Mouse (Mus musculus) gastrocnemius, postnatal 36 days (tissue): ENCODE results near the gene Iqch. TPM values are rescaled to one million over a fixed set of nuclear protein-coding genes. Genes with fewer than 3 reads are reported as not detected.

Experiments
- DNase-seq, 2 experiments: peaks; one replicate each; pipeline ENCODE4 v3.0.0; 2022
- intact Hi-C: fragments of 180-260 bp; cut with DNase I; formaldehyde crosslinking; loops from one replicate; pipeline ENCODE4 v1.15.1; 2025
- long read RNA-seq, 2 experiments: library from polyadenylated mRNA; stranded (forward); transcript quantifications; one replicate each; pipeline ENCODE4 v2.0.0; 2021
- total RNA-seq, 2 experiments: library from RNA; stranded (reverse); gene quantifications; 2 replicates each; pipeline ENCODE4 v1.2.3; 2021

Gene Iqch
- total RNA-seq, result not detected
- long read RNA-seq, experiment 1, result 0 reads
- long read RNA-seq, experiment 2, result 0 reads

GRCm38 (mm10) chr9:63602043-63602939, at the start of gene Iqch, which contains the start of gene Aagab:
Gene Iqch (minus strand): TSS chr9:63602493.
Gene Aagab (plus strand): TSS chr9:63602660.
- DNase-seq, result peak; percentile 91 to 94
- intact Hi-C loops, result no loop called here

- intact Hi-C loops, result loop anchor here (2.0 kb wide), 2 partner anchors 15 to 103 kb away; no protein-coding TSS in a partner anchor
- peak; percentile 68 to 69 for DNase-seq
These were observed 49.3 kb upstream of the Iqch start for GRCm38 (mm10) chr9:63651594-63651993.

GRCm38 (mm10) chr9:63650905-63651304, 48.6 kb upstream of the Iqch start:
- DNase-seq, result peak; percentile 72 to 77
- intact Hi-C loops, result loop anchor here (2.0 kb wide), 2 partner anchors 16 to 104 kb away; no protein-coding TSS in a partner anchor

GRCm38 (mm10) chr9:63649841-63650545, 47.7 kb upstream of the Iqch start:
- DNase-seq, result no peak
- intact Hi-C loops, result loop anchor here (2.0 to 5.0 kb wide), 3 partner anchors 17 to 192 kb away; no protein-coding TSS in a partner anchor

- intact Hi-C loops, result loop anchor here (5.0 kb wide), 1 partner anchor 194 kb away; no protein-coding TSS in a partner anchor
- DNase-seq, result no peak
These were observed 46.2 kb upstream of the Iqch start for GRCm38 (mm10) chr9:63648520-63648918.

GRCm38 (mm10) chr9:63647581-63648519, 45.6 kb upstream of the Iqch start:
- no peak for DNase-seq

GRCm38 (mm10) chr9:63645084-63645483, 42.8 kb upstream of the Iqch start:
- no peak for DNase-seq
- intact Hi-C loops, result loop anchor here (5.0 kb wide), 1 partner anchor 197 kb away; no protein-coding TSS in a partner anchor

More at GRCm38 (mm10) chr9:63647581-63648519, 45.6 kb upstream of the Iqch start:
- intact Hi-C loops, result loop anchor here (5.0 kb wide), 1 partner anchor 194 kb away; no protein-coding TSS in a partner anchor

- intact Hi-C loops, result no loop called here
- DNase-seq, result peak in 1 of 2 experiments; percentile 1
These were observed 41.7 kb upstream of the Iqch start for GRCm38 (mm10) chr9:63644011-63644410.

GRCm38 (mm10) chr9:63641983-63642646, 39.8 kb upstream of the Iqch start:
- no peak for DNase-seq
- intact Hi-C loops, result no loop called here

GRCm38 (mm10) chr9:63636113-63636512, 33.8 kb upstream of the Iqch start:
- DNase-seq, result no peak
- intact Hi-C loops, result no loop called here

GRCm38 (mm10) chr9:63633334-63633733, 31.0 kb upstream of the Iqch start:
- no peak for DNase-seq
- intact Hi-C loops, result loop anchor here (5.0 kb wide), 1 partner anchor 209 kb away; no protein-coding TSS in a partner anchor

GRCm38 (mm10) chr9:63632924-63633323, 30.6 kb upstream of the Iqch start:
- intact Hi-C loops, result loop anchor here (5.0 kb wide), 1 partner anchor 209 kb away; no protein-coding TSS in a partner anchor
- DNase-seq, result no peak

- DNase-seq, result no peak
- intact Hi-C loops, result loop anchor here (5.0 kb wide), 1 partner anchor 210 kb away; no protein-coding TSS in a partner anchor
These were observed 29.8 kb upstream of the Iqch start for GRCm38 (mm10) chr9:63632045-63632444.

GRCm38 (mm10) chr9:63625090-63625756, 22.9 kb upstream of the Iqch start:
- DNase-seq, result no peak
- intact Hi-C loops, result no loop called here

GRCm38 (mm10) chr9:63623895-63624569, 21.7 kb upstream of the Iqch start:
- no peak for DNase-seq
- intact Hi-C loops, result no loop called here

GRCm38 (mm10) chr9:63617967-63618366, 15.7 kb upstream of the Iqch start:
- DNase-seq, result no peak
- intact Hi-C loops, result no loop called here

GRCm38 (mm10) chr9:63614018-63614985, 12.0 kb upstream of the Iqch start:
- DNase-seq, result no peak
- intact Hi-C loops, result no loop called here
